Mouse (Mus musculus): ENCODE data around the gene Mef2d.

Mef2d gene

GRCm38 (mm10) chr3:88207451-88208100 lies 65.4 kb downstream of the Mef2d start:
- peak in 1 of 2 experiments; percentile 12 for DNase-seq (ENCODE audit: low spot score in 2 of 2)

DNA sequence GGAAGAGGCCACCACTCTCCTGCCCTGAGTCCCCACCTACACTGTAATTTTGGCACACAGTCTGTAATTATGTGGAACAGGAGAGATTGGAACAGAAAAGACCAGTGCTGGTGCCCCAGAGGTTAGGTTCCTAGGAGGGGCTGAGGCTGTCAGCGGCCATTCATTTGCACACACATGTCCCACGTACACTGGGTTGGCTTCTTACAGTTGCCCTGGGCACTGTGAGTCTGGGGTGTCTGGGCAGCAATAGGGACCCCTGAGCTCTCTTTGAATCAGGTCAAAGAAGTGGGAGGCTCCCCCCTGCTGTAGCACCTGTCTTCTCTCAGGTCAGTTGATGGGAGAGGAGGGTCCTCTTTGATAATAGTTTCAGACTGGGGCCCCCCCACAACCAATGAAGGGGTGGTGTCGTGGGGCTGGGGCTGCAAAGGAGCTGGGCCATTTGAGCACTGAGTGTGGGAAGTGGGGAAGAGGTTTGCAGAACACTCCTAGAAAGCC lies 66.1 kb downstream of the Mef2d start:
- DNase-seq (ENCODE audit: low spot score in 2 of 2) = peak; percentile 11 to 12

DNA sequence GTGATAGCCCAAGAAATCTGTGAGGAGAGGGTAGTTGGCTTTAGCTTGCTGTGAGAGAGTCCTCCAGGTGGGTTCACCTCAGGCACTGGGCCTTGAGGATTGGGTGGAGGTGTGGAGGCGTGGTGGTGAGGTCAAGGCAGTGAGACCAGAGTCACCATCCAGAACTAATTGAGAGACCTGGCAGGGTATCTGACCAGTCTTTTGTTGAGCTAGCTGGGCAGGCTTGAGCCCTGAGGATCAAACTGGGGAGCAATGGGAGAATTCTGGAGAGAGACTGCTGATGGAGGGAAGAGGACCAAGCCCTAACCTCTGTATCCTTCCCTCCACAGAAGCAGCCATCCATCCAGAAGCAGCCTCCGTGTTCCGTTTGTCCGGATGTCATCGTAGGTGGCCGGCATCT lies 67.1 kb downstream of the Mef2d start:
- peak; percentile 16 to 17 for DNase-seq (ENCODE audit: low spot score in 2 of 2)

GRCm38 (mm10) chr3:88210121-88210520 lies 67.9 kb downstream of the Mef2d start:
- peak; percentile 2 to 7 for DNase-seq (ENCODE audit: low spot score in 2 of 2)

DNA sequence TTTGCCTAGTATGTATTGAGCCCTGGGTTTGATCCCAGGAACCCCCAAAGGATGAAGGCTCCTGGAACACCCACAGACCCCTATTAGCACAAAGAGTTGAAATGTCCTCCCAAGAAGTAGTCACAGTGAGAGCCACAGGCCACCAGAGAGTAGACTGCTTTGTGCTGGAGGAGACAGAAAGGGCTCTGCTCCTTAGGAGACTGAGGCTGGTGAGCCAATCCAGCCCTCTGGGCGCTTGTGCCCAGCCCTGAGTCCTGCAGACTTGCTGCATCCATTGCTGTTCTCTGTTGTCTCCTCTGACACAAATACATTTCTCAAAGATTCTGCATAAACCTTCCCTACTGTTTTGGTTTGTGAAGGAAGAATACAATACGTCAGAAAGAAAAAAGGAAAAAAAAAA lies 68.7 kb downstream of the Mef2d start:
- DNase-seq (ENCODE audit: low spot score in 2 of 2) = peak; percentile 3 to 8

GRCm38 (mm10) chr3:88212356-88212755 lies 70.2 kb downstream of the Mef2d start:
- DNase-seq (ENCODE audit: low spot score in 2 of 2) = peak in 1 of 2 experiments; percentile 8

DNA sequence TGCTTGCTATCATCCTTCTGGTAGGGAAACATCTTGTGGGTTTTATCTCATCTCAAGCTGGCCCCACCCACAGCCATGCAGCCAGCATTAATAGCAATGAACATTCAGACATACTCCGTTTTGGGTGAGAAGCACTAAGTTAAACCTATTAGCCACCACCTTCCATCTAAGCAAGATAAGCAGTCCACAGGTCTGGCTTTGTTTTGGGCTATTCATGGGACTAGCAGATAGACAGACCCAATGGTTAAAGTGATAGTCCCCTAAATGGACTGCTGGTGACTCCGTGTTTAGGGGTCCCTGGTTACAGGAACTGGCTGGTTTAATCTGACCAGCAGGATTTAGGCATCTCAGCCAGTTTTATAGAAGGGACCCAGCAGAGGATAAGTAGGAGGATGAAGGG lies 70.8 kb downstream of the Mef2d start:
- DNase-seq (ENCODE audit: low spot score in 2 of 2) = no peak

- peak; percentile 74 to 81 for DNase-seq (ENCODE audit: low spot score in 2 of 2)
Measured at GRCm38 (mm10) chr3:88214197-88214938, 72.2 kb downstream of the Mef2d start.

DNA sequence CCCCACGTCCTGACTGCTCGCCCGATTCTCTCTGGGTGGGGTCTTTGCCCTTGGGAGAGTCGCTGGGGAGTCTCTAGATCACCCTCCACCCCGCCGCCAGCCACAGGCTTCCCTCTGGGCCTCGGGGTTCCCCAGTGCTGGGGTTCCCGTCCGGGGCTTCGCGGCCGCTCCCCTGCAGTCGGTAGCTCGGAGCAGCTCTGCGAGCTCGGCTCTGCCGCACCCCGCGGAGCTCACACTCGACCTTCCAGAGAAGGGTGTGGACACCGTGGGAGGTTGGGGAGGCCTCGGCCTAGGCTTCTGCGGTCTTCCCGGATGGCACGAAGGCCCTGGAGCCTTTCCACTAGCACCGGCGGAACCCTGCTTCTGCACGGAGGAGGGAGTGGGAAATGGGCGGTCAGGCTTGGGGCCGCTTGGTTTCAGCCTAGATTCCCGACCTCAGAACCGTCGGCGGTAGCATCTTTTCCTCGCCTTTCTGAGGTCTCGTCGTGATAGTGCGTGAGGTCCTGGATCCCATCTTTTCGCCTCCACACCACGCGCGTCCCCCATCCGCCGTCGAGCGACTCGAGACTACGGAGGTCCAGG lies 72.9 kb downstream of the Mef2d start:
- no peak for DNase-seq (ENCODE audit: low spot score in 2 of 2)

- DNase-seq (ENCODE audit: low spot score in 2 of 2) = no peak
Measured at GRCm38 (mm10) chr3:88215553-88216004, 73.4 kb downstream of the Mef2d start.

DNA sequence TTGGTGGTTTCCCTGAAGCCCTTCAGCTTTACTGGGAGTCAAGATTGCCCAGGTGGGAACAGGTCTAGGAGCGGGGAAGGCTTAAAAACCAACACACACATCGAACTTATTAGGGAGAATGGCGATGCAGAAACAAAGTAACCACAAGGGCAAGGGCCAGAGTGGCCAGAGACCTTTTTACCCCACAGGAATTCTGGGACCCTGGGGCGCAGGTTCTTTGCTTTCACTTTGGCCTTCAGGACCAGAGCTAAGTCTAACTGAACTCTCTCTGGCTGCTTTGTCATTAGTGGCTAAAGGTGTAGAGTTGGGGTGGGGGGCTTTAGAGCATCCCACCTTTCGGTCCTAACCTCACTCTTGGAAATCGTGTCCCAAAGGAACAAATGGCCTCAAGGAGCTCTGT lies 73.9 kb downstream of the Mef2d start:
- no peak for DNase-seq (ENCODE audit: low spot score in 2 of 2)

GRCm38 (mm10) chr3:88216534-88217326 lies 74.6 kb downstream of the Mef2d start:
- no peak for DNase-seq (ENCODE audit: low spot score in 2 of 2)

DNA sequence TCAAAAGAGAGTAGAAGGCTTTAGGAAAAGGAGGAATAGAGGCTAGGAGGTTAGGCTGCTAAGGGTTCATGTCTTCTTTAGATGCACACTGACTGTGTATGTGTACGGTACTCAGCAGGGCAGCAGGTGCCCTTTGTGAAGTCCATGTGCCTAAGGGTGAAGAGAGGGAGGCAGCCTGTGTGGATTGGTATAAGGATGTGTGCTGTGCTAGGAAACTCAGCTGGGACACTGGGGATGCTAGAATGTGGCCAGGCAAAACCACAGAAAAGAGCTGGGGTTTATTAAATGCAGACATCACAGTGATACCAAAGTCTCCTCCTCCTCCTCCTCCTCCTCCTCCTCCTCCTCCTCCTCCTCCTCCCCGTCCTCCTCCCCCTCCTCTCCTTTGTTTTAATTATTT lies 75.5 kb downstream of the Mef2d start:
- DNase-seq (ENCODE audit: low spot score in 2 of 2) = no peak

DNA sequence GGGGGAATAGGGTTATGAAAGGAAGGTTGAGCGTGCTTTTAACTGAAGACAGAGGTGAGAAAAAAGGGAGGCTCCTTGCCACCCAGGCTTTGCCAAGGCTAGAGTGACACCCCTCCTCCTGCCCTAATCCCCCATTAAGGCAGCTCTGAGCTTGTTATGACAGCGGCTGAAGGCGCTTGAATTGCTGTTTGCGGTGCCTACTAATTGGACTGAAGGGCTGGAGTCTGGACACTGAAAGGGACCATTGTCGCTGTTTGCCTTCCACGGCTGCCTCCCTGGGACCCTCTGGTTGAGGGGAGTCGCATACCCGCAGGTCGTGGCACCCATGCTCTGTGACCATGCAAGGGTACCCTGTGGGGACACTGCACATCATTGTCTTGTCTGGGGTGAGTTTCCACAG lies 77.8 kb downstream of the Mef2d start:
- DNase-seq (ENCODE audit: low spot score in 2 of 2) = no peak

- no peak for DNase-seq (ENCODE audit: low spot score in 2 of 2)
Measured at GRCm38 (mm10) chr3:88220842-88221241, 78.7 kb downstream of the Mef2d start.

Data from frontal cortex, postnatal 10 days (tissue).